Mouse (Mus musculus) heart, embryonic 12.5 days (tissue): ENCODE measurements around the gene Prkg1. TPM values are rescaled to one million over a fixed set of nuclear protein-coding genes. Genes with fewer than 3 reads are reported as not detected.

Source experiments
- ATAC-seq: fragments of 200-750 bp; cut with Nextera tagmentation; 2 replicates; pipeline ENCODE4 v1.8.0; 2017; ENCODE audit warnings: moderate TSS enrichment, moderate library complexity; ENCODE audit not compliant: insufficient number of reproducible peaks, low FRiP score
- H3K27ac ChIP-seq: fragments of 300-500 bp; sonication (generic); 2 replicates; pipeline ENCODE4 v1.5.1; 2016; ENCODE audit warnings: mild to moderate bottlenecking, moderate library complexity; ENCODE audit not compliant: poor library complexity, severe bottlenecking
- H3K27me3 ChIP-seq: fragments of 300-500 bp; sonication (generic); replicated peaks from 2 replicates; pipeline ENCODE4 v1.6.1; 2016; ENCODE audit warnings: mild to moderate bottlenecking, moderate library complexity
- H3K36me3 ChIP-seq: fragments of 300-500 bp; sonication (generic); 2 replicates; pipeline ENCODE4 v1.6.1; 2016; ENCODE audit warnings: mild to moderate bottlenecking, moderate library complexity
- H3K4me1 ChIP-seq: fragments of 300-500 bp; sonication (generic); replicated peaks from 2 replicates; pipeline ENCODE4 v1.6.1; 2016; ENCODE audit warnings: mild to moderate bottlenecking
- H3K4me2 ChIP-seq: fragments of 300-500 bp; sonication (generic); 2 replicates; pipeline ENCODE4 v1.6.1; 2016; ENCODE audit warnings: mild to moderate bottlenecking, moderate library complexity
- H3K4me3 ChIP-seq: fragments of 300-500 bp; sonication (generic); 2 replicates; pipeline ENCODE4 v1.5.1; 2016; ENCODE audit warnings: mild to moderate bottlenecking
- H3K9ac ChIP-seq: fragments of 300-500 bp; sonication (generic); 2 replicates; pipeline ENCODE4 v1.6.1; 2016; ENCODE audit warnings: mild to moderate bottlenecking, moderate library complexity
- H3K9me3 ChIP-seq: fragments of 300-500 bp; sonication (generic); replicated peaks from 2 replicates; pipeline ENCODE4 v1.6.1; 2016; ENCODE audit warnings: mild to moderate bottlenecking, moderate library complexity
- WGBS: fragments of 180-500 bp; shearing (Covaris S2); methylation state at CpG from one replicate; pipeline ENCODE4 v1.1.7; 2016; 5-methylcytosine and 5-hydroxymethylcytosine counted together
- polyA plus RNA-seq: library from polyadenylated mRNA; unstranded; fragments of >200 nt; fragmentation: Nextera tagmentation; extraction: Ambion mirVana; gene quantifications from 2 replicates; pipeline ENCODE4 v1.2.1, GENCODE M21; 2016

Prkg1 gene
- polyA plus RNA-seq, 1 experiment from 2014 or later, result 10.7 TPM

GRCm38 (mm10) chr19:31664159-31664991 lies 100.5 kb downstream of the Prkg1 start:
- no peaks in the 10 kb centered on the region for H3K9me3 ChIP-seq
- peak overlapping the region; percentile 93 for H3K4me2 ChIP-seq
- peak overlapping the region; percentile 65 for H3K9ac ChIP-seq
- H3K27ac ChIP-seq, result no peak overlapping the region
- ATAC-seq, result peak; percentile 67; the same call in 1 of the 2 replicates
- under 1% methylated on average over 52 of the region's 52 CpGs for WGBS
- H3K27me3 ChIP-seq, result no peaks in the 10 kb centered on the region
- peak overlapping the region; percentile 59 for H3K4me3 ChIP-seq
- no peaks in the 10 kb centered on the region for H3K36me3 ChIP-seq
- H3K4me1 ChIP-seq, result peaks cover 14% of the 10 kb centered on the region

- Histone ChIP-seq H3K36me3 (no peaks in the 10 kb centered on the region), H3K27me3 (no peaks in the 10 kb centered on the region), H3K27ac (no peak overlapping the region), H3K4me2 (peak overlapping the region; percentile 93), H3K4me3 (peak overlapping the region; percentile 59), H3K9ac (peak overlapping the region; percentile 65), H3K9me3 (no peaks in the 10 kb centered on the region), H3K4me1 (peaks cover 14% of the 10 kb centered on the region)
- 10% methylated on average over 39 of the region's 39 CpGs for WGBS
- no peak for ATAC-seq
Measured at GRCm38 (mm10) chr19:31663437-31664158, 101.2 kb downstream of the Prkg1 start.

- no peak overlapping the region for H3K9ac ChIP-seq
- H3K4me1 ChIP-seq, result peaks cover 14% of the 10 kb centered on the region
- no peaks in the 10 kb centered on the region for H3K36me3 ChIP-seq
- no peaks in the 10 kb centered on the region for H3K27me3 ChIP-seq
- H3K4me3 ChIP-seq, result no peak overlapping the region
- H3K4me2 ChIP-seq, result no peak overlapping the region
- ATAC-seq, result no peak
- no peaks in the 10 kb centered on the region for H3K9me3 ChIP-seq
- 70% methylated on average over 2 of the region's 2 CpGs for WGBS
- H3K27ac ChIP-seq, result no peak overlapping the region
Measured at GRCm38 (mm10) chr19:31662802-31663201, 102.0 kb downstream of the Prkg1 start.

- ATAC-seq, result no peak
- no peak overlapping the region for H3K4me2 ChIP-seq
- no peaks in the 10 kb centered on the region for H3K36me3 ChIP-seq
- no peak overlapping the region for H3K4me3 ChIP-seq
- H3K9ac ChIP-seq, result no peak overlapping the region
- no peaks in the 10 kb centered on the region for H3K27me3 ChIP-seq
- peaks cover 12% of the 10 kb centered on the region for H3K4me1 ChIP-seq
- H3K27ac ChIP-seq, result no peak overlapping the region
- WGBS, result 54% methylated on average over 1 of the region's 1 CpGs
- no peaks in the 10 kb centered on the region for H3K9me3 ChIP-seq
Measured at GRCm38 (mm10) chr19:31658751-31659397, 106.0 kb downstream of the Prkg1 start.

GRCm38 (mm10) chr19:31656256-31656655 lies 108.6 kb downstream of the Prkg1 start:
- Histone ChIP-seq H3K4me3 (no peak overlapping the region), H3K9me3 (no peaks in the 10 kb centered on the region), H3K4me2 (no peak overlapping the region), H3K27me3 (no peaks in the 10 kb centered on the region), H3K4me1 (peaks cover 7% of the 10 kb centered on the region), H3K9ac (0 out of 2 replicates have a peak overlapping the region, but pooled peaks have one; percentile 12), H3K27ac (no peak overlapping the region), H3K36me3 (no peaks in the 10 kb centered on the region)
- ATAC-seq, result no peak
- WGBS, result 76% methylated on average over 7 of the region's 7 CpGs

GRCm38 (mm10) chr19:31655826-31656225 lies 109.0 kb downstream of the Prkg1 start:
- Histone ChIP-seq H3K27me3 (no peaks in the 10 kb centered on the region), H3K4me3 (no peak overlapping the region), H3K4me1 (peaks cover 7% of the 10 kb centered on the region), H3K27ac (no peak overlapping the region), H3K9ac (no peak overlapping the region), H3K4me2 (no peak overlapping the region), H3K36me3 (no peaks in the 10 kb centered on the region), H3K9me3 (no peaks in the 10 kb centered on the region)
- 57% methylated on average over 7 of the region's 7 CpGs for WGBS
- no peak for ATAC-seq

GRCm38 (mm10) chr19:31654022-31654421 lies 110.8 kb downstream of the Prkg1 start:
- Histone ChIP-seq H3K27ac (no peak overlapping the region), H3K36me3 (no peaks in the 10 kb centered on the region), H3K4me1 (peaks cover 5% of the 10 kb centered on the region), H3K4me3 (no peak overlapping the region), H3K9me3 (no peaks in the 10 kb centered on the region), H3K4me2 (no peak overlapping the region), H3K27me3 (no peaks in the 10 kb centered on the region), H3K9ac (no peak overlapping the region)
- no peak for ATAC-seq
- 81% methylated on average over 6 of the region's 6 CpGs for WGBS

- H3K27ac ChIP-seq, result no peak overlapping the region
- 87% methylated on average over 4 of the region's 4 CpGs for WGBS
- no peak for ATAC-seq
- no peak overlapping the region for H3K4me3 ChIP-seq
- peaks cover 19% of the 10 kb centered on the region for H3K4me1 ChIP-seq
- no peaks in the 10 kb centered on the region for H3K27me3 ChIP-seq
- H3K36me3 ChIP-seq, result no peaks in the 10 kb centered on the region
- no peak overlapping the region for H3K4me2 ChIP-seq
- H3K9ac ChIP-seq, result no peak overlapping the region
- no peaks in the 10 kb centered on the region for H3K9me3 ChIP-seq
Measured at GRCm38 (mm10) chr19:31650452-31650851, 114.4 kb downstream of the Prkg1 start.

- H3K4me1 ChIP-seq, result peaks cover 19% of the 10 kb centered on the region
- ATAC-seq, result no peak
- no peak overlapping the region for H3K27ac ChIP-seq
- H3K9ac ChIP-seq, result no peak overlapping the region
- whole genome bisulfite sequencing, result 65% methylated on average over 2 of the region's 2 CpGs
- H3K4me2 ChIP-seq, result no peak overlapping the region
- no peaks in the 10 kb centered on the region for H3K9me3 ChIP-seq
- H3K36me3 ChIP-seq, result no peaks in the 10 kb centered on the region
- no peaks in the 10 kb centered on the region for H3K27me3 ChIP-seq
- H3K4me3 ChIP-seq, result no peak overlapping the region
Measured at GRCm38 (mm10) chr19:31647492-31647891, 117.3 kb downstream of the Prkg1 start.

GRCm38 (mm10) chr19:31630899-31631869 lies 133.6 kb downstream of the Prkg1 start:
- H3K4me1 ChIP-seq, result no peaks in the 10 kb centered on the region
- no peaks in the 10 kb centered on the region for H3K36me3 ChIP-seq
- H3K4me2 ChIP-seq, result no peak overlapping the region
- no peak overlapping the region for H3K27ac ChIP-seq
- WGBS, result 85% methylated on average over 8 of the region's 8 CpGs
- ATAC-seq, result no peak
- no peaks in the 10 kb centered on the region for H3K9me3 ChIP-seq
- H3K4me3 ChIP-seq, result no peak overlapping the region
- no peak overlapping the region for H3K9ac ChIP-seq
- no peaks in the 10 kb centered on the region for H3K27me3 ChIP-seq
